Mouse (Mus musculus) lung, postnatal 0 days (tissue): ENCODE results near the gene Mfrp. TPM values are rescaled to one million over a fixed set of nuclear protein-coding genes. Genes with fewer than 3 reads are reported as not detected.
A peak's percentile ranks its signal among the peaks of the same experiment; 100 is the strongest.

Source experiments
- ATAC-seq: fragments of 200-750 bp; cut with Nextera tagmentation; 2 replicates; pipeline ENCODE4 v1.8.0; 2017; ENCODE audit warnings: moderate library complexity
- DNase-seq: peaks from one replicate; pipeline ENCODE4 v3.0.0-alpha.2; 2016; ENCODE audit warnings: low spot score
- H3K27ac ChIP-seq: fragments of 300-500 bp; sonication (generic); 2 replicates; pipeline ENCODE4 v1.5.1; 2014; ENCODE audit warnings: antibody characterized with exemption, mild to moderate bottlenecking, low read length, mixed read lengths
- H3K27me3 ChIP-seq: fragments of 300-500 bp; sonication (generic); replicated peaks from 2 replicates; pipeline ENCODE4 v1.6.1; 2014; ENCODE audit warnings: low read length, mixed read lengths; ENCODE audit not compliant: insufficient read depth
- H3K36me3 ChIP-seq: fragments of 300-500 bp; sonication (generic); 2 replicates; pipeline ENCODE4 v1.6.1; 2014; ENCODE audit warnings: low read length, mixed read lengths; ENCODE audit not compliant: insufficient read depth
- H3K4me1 ChIP-seq: fragments of 300-500 bp; sonication (generic); 2 replicates; pipeline ENCODE4 v1.6.1; 2014; ENCODE audit warnings: antibody characterized with exemption, low read depth, low read length, mixed read lengths; ENCODE audit not compliant: insufficient read depth
- H3K4me2 ChIP-seq: fragments of 300-500 bp; sonication (generic); replicated peaks from 2 replicates; pipeline ENCODE4 v1.6.1; 2014; ENCODE audit warnings: low read depth, mild to moderate bottlenecking, low read length, moderate library complexity, mixed read lengths
- H3K4me3 ChIP-seq: fragments of 300-500 bp; sonication (generic); 2 replicates; pipeline ENCODE4 v1.5.1; 2014; ENCODE audit warnings: low read depth, low read length
- H3K9ac ChIP-seq: fragments of 300-500 bp; sonication (generic); replicated peaks from 2 replicates; pipeline ENCODE4 v1.6.1; 2014; ENCODE audit warnings: low read depth, mild to moderate bottlenecking
- H3K9me3 ChIP-seq: fragments of 300-500 bp; sonication (generic); 2 replicates; pipeline ENCODE4 v1.6.1; 2016; ENCODE audit warnings: low read length, mixed read lengths
- CTCF ChIP-seq: IDR thresholded peaks from 2 replicates; pipeline ENCODE4 v1.5.1; 2016; ENCODE audit warnings: antibody characterized with exemption, mild to moderate bottlenecking
- EP300 ChIP-seq: IDR thresholded peaks from 2 replicates; pipeline ENCODE4 v1.6.1; 2016; ENCODE audit warnings: antibody characterized with exemption, mild to moderate bottlenecking, control low read depth
- WGBS: fragments of 180-500 bp; shearing (Covaris S2); extraction: QIAGEN DNeasy Blood & Tissue Kit; methylation state at CpG from one replicate; pipeline ENCODE4 v1.1.7; 2014; 5-methylcytosine and 5-hydroxymethylcytosine counted together
- polyA plus RNA-seq: library from polyadenylated mRNA; unstranded; fragments of >200 nt; fragmentation: Nextera tagmentation; extraction: Ambion mirVana; gene quantifications from 2 replicates; pipeline ENCODE4 v1.2.1, GENCODE M21; 2015

The Mfrp gene
- polyA plus RNA-seq, 1 experiment from 2014 or later = 0.08 TPM

DNA sequence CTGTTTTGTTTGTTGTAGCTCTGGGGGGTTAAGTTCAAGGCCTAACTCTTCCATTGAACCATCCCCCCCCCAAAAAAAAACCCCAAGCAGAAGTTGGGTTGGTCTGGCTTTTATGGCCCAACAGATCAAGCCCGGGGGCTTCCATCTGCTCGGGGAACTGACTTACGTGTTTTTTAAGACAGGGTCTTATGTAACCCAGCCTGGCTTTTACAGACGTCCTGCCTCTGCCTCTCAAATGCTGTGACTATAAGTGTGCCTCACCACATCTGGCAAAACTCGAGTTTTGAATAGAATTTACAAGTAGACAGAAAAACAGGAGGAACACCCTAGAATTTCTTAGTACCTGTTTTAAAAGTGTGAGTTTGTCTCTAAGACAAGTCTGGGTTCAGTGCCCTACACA lies 19.9 kb upstream of the Mfrp start:
- Histone ChIP-seq H3K4me3 (no peak overlapping the region), H3K9me3 (no peaks in the 10 kb centered on the region), H3K9ac (no peak overlapping the region), H3K4me2 (no peak overlapping the region), H3K27ac (no peak overlapping the region), H3K27me3 (0 out of 2 replicates have a peak, but pooled peaks cover 4% of the 10 kb centered on the region), H3K4me1 (peaks cover 27% of the 10 kb centered on the region; the same call in 1 of the 2 replicates), H3K36me3 (no peaks in the 10 kb centered on the region)
- TF ChIP-seq CTCF (no peak), EP300 (no peak)
- WGBS = 76% methylated on average over 5 of the region's 5 CpGs
- DNase-seq = no peak
- no peak for ATAC-seq

DNA sequence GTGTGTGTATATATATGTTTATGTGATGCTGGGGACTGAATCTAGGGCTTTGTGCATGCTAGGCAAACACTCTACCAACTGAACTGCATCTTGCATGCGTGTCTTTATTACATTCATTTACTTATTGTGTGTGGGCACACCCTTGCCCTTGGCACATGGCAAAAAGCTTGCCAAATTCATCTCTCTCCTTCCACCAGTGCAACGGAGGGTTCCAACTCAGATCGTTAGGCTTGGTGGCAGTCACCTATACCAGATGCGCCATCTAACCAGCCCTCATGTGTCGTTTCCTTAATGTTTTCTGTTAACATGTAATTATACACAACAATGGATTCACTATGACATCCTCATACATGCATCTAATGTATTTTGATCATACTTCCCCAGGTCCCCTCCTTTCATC lies 19.3 kb upstream of the Mfrp start:
- 88% methylated on average over 5 of the region's 5 CpGs for WGBS
- H3K9ac ChIP-seq = no peak overlapping the region
- peaks cover 4% of the 10 kb centered on the region; the same call in 1 of the 2 replicates for H3K27me3 ChIP-seq
- no peak for ATAC-seq
- H3K4me2 ChIP-seq = no peak overlapping the region
- no peak for DNase-seq
- no peaks in the 10 kb centered on the region for H3K36me3 ChIP-seq
- peaks cover 27% of the 10 kb centered on the region; the same call in 1 of the 2 replicates for H3K4me1 ChIP-seq
- H3K4me3 ChIP-seq = no peak overlapping the region
- H3K9me3 ChIP-seq = no peaks in the 10 kb centered on the region
- TF ChIP-seq EP300 = no peak
- no peak for TF ChIP-seq CTCF
- H3K27ac ChIP-seq = no peak overlapping the region

DNA sequence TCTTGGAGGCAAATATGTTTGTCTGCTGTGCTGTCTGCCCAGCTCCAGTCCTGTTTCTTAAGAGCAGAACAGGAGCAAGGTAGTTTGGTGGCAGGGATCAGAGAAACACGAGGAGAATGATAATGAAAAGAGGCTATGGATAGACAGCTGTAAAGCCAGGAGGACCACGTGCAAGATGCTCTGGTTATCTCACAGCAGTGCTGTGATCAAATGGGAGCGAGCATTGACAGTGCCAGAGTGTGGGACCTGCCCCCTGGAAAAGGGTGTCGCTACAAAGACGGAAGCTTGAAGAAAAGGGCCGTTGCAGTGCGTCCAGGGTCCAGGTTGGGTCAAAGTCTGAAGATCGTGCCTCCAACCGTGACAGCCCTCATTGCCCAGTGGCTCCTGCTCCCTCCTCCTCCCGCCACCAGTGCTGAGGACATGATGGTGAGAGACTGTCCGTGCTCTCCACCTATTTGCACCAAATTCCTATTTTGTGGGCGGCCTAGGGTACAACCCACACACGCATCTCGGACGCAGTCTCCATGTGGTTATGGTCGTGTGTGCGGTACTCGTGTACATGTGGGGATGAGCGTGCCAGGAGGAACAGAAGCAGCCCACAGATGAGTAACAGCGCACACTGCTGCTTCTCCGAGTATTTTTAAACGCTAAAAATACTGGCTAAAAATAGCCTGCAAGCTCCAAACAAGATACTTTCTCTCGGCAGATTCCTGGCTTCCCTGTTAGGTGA lies 18.0 kb upstream of the Mfrp start:
- 10% methylated on average over 23 of the region's 23 CpGs for WGBS
- Histone ChIP-seq H3K9ac (no peak overlapping the region), H3K27me3 (peaks cover 4% of the 10 kb centered on the region; the same call in 1 of the 2 replicates), H3K27ac (no peak overlapping the region), H3K4me1 (peaks cover 24% of the 10 kb centered on the region; the same call in 1 of the 2 replicates), H3K4me2 (peak overlapping the region; percentile 100), H3K9me3 (no peaks in the 10 kb centered on the region), H3K4me3 (peak overlapping the region; percentile 57; the same call in 1 of the 2 replicates), H3K36me3 (no peaks in the 10 kb centered on the region)
- TF ChIP-seq EP300 (no peak), CTCF (no peak)
- ATAC-seq (no peak), DNase-seq (no peak)

DNA sequence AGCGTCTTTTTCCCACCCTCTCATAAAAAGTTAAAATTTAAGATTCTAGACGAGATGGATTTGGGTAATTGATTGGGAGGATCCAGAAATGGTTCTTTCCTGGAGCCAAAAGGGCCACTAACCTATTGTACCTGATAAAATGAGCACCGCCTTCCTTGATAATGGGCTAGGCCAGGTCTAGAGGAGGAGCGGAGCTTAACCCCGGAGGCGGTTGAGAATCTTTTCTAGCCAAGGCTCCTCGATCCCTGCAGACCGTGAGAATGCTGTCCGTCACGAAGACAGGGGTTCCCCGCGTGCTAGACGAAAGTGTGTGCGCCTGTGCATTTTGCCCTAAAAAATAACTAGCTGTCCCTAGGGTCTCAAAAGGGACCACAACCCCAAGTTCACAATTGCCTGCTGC lies 17.3 kb upstream of the Mfrp start:
- peaks cover 4% of the 10 kb centered on the region; the same call in 1 of the 2 replicates for H3K27me3 ChIP-seq
- ATAC-seq (no peak), DNase-seq (no peak)
- peak overlapping the region; percentile 57 for H3K4me3 ChIP-seq
- no peaks in the 10 kb centered on the region for H3K36me3 ChIP-seq
- no peak overlapping the region for H3K27ac ChIP-seq
- no peaks in the 10 kb centered on the region for H3K9me3 ChIP-seq
- no peak for TF ChIP-seq EP300
- TF ChIP-seq CTCF = no peak
- H3K4me2 ChIP-seq = peak overlapping the region; percentile 100
- no peak overlapping the region for H3K9ac ChIP-seq
- H3K4me1 ChIP-seq = peaks cover 21% of the 10 kb centered on the region; the same call in 1 of the 2 replicates
- WGBS = 2% methylated on average over 14 of the region's 14 CpGs

DNA sequence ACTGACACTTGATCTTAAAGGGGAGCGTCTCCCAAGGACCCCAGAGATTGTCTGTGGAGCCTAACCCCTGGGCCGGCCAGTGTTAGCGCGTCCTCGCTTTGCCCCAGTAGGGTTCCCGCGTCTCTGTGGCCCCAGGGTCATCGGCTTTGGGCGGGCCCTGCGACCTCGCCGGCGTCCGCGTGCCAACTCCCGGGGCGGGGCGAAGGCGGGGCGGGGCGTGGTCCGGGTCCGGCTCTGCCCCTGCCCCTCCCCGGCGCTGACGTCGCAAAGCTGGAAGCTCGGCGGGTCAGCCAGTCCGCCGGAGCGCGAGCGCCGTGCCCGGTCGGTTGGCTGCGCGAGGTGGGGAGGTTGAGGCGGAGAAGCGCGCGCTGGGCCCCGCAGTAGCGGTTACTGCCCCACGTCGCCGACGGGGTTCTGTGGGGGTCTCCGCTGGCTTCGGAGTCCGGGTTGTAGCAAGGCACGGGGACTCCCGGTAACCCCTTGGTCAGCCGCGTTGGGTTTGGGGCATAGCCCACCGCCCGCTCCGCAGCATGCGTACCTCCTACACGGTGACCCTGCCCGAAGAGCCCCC lies 16.8 kb upstream of the Mfrp start:
- ATAC-seq (peak; percentile 87), DNase-seq (peak; percentile 94)
- Histone ChIP-seq H3K4me1 (peaks cover 17% of the 10 kb centered on the region; the same call in 1 of the 2 replicates), H3K9ac (peak overlapping the region; percentile 50), H3K27me3 (peaks cover 4% of the 10 kb centered on the region; the same call in 1 of the 2 replicates), H3K4me2 (peak overlapping the region; percentile 100), H3K36me3 (no peaks in the 10 kb centered on the region), H3K4me3 (peak overlapping the region; percentile 57), H3K27ac (no peak overlapping the region), H3K9me3 (no peaks in the 10 kb centered on the region)
- TF ChIP-seq EP300 = no peak
- no peak for TF ChIP-seq CTCF
- under 1% methylated on average over 37 of the region's 62 CpGs for WGBS

DNA sequence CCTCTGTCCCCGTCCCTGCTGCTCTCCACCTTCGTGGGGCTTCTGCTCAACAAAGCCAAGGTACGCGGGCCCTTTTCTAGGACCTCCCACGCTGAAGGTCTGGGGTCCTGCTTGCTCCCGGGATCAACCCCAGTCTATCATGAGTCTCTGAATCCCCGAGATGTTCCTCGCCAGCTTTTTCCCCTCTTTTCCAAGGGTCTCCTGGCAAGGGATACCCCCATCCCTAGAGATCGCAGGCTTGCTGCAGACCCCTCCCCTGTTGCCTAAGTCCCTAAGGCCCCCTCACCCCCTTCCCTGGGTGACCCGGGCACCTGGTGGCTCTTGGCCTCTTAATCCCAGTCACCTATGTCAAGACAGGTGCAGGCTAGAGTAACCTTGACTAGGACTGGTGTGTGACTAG lies 16.3 kb upstream of the Mfrp start:
- H3K36me3 ChIP-seq = no peaks in the 10 kb centered on the region
- H3K9ac ChIP-seq = peak overlapping the region; percentile 50
- H3K27ac ChIP-seq = no peak overlapping the region
- H3K4me3 ChIP-seq = peak overlapping the region; percentile 57
- DNase-seq (no peak), ATAC-seq (no peak)
- H3K4me2 ChIP-seq = peak overlapping the region; percentile 100
- peaks cover 15% of the 10 kb centered on the region; the same call in 1 of the 2 replicates for H3K4me1 ChIP-seq
- WGBS = 6% methylated on average over 10 of the region's 10 CpGs
- H3K9me3 ChIP-seq = no peaks in the 10 kb centered on the region
- H3K27me3 ChIP-seq = peaks cover 4% of the 10 kb centered on the region; the same call in 1 of the 2 replicates
- TF ChIP-seq CTCF (no peak), EP300 (no peak)
